Mouse (Mus musculus): ENCODE data around the gene Idh3a.

Gene Idh3a

DNA sequence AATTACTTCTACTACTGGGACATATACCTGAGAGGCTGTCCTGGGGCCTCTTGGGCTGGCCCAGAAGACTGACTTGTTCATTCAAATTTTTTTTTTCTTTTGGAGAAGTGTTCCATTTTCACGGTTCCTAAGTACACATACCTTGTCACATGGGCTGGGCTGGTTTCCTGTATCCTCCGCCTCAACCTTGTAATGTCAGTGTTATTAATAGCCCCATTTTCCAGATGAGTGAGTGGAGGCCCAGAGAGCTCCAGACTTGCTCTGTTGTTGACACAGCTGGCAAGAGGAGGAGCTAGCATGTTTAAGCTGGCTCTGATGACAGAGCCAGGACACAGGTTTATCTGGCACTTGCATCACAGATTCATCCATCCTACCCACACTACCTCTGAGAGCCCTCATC, 61.3 kb downstream of the Idh3a start:
- no peak for DNase-seq (ENCODE audit: low spot score in 2 of 2)

- no peak for DNase-seq (ENCODE audit: low spot score in 2 of 2)
These were observed 63.2 kb downstream of the Idh3a start for GRCm38 (mm10) chr9:54649360-54649759.

- DNase-seq (ENCODE audit: low spot score in 2 of 2) = no peak
These were observed 66.6 kb downstream of the Idh3a start for GRCm38 (mm10) chr9:54652778-54653177.

All from right cerebral cortex, postnatal 36 days (tissue).